Comparison of ENCODE assay signal across 8 mouse cellular contexts in the genomic region with DNA sequence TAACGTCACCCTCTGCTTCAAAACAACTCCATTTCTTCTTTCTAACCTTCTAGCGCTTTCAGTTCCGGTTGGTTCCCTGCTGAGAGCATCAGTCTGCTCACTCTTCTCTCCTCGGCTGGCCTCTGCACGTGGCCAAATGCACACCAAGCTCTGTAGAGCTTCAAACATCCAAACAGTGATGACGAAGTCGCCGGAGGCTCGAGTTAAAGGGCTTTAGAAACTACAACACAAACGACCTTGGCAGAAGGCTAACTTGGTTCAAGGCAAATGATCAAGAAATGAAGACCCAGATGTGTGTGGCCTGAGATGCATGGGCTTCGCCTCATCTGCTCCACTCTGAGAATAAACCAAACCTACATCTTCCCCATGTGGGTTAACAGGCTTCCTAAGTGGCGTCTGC. TPM values are rescaled to one million over a fixed set of nuclear protein-coding genes. Genes with fewer than 3 reads are reported as not detected.
DNase-seq lines count a peak whose midpoint lies in the region; ATAC-seq and TF ChIP-seq lines count a peak whose summit lies in the region.

No protein-coding gene starts in this region.

- H3K27ac ChIP-seq in ES-Bruce4 (ENCODE audit: insufficient read depth, low read length) = peak overlapping the region; percentile 54; the same call in 1 of the 2 replicates
- peak overlapping the region; percentile 19 for H3K27ac ChIP-seq in cortical plate, adult 2 months (ENCODE audit: insufficient read depth, low read length)
- H3K27ac ChIP-seq in heart, embryonic 16.5 days (ENCODE audit: low read length) = peak overlapping the region; percentile 82
- 0 out of 2 replicates have a peak overlapping the region, but pooled peaks have one; percentile 89 for H3K27ac ChIP-seq in limb, embryonic 10.5 days
- no peak overlapping the region for H3K27ac ChIP-seq in midbrain, embryonic 14.5 days (replicated peaks; ENCODE audit: low read depth, low read length)

- TF ChIP-seq EP300 in ES-Bruce4 (IDR thresholded peaks at IDR 0.05; ENCODE audit: insufficient read depth, low read depth, low read length) = no peak

- no peaks in the 10 kb centered on the region for H3K9me3 ChIP-seq in ES-Bruce4 (replicated peaks; ENCODE audit: control insufficient read depth, insufficient read depth, low read length, poor library complexity, severe bottlenecking)
- H3K9me3 ChIP-seq in heart, embryonic 16.5 days (replicated peaks; ENCODE audit: control insufficient read depth, low read length) = no peaks in the 10 kb centered on the region
- no peaks in the 10 kb centered on the region for H3K9me3 ChIP-seq in limb, embryonic 10.5 days (replicated peaks)
- no peaks in the 10 kb centered on the region for H3K9me3 ChIP-seq in midbrain, embryonic 14.5 days (ENCODE audit: control insufficient read depth, low read length)

- H3K9ac ChIP-seq in ES-Bruce4 (ENCODE audit: low read depth, poor library complexity, severe bottlenecking) = peak overlapping the region; percentile 65
- peak overlapping the region; percentile 73 for H3K9ac ChIP-seq in heart, embryonic 16.5 days (ENCODE audit: low read length)
- H3K9ac ChIP-seq in midbrain, embryonic 14.5 days (replicated peaks; ENCODE audit: low read length) = peak overlapping the region; percentile 64

- peak overlapping the region; percentile 87 for H3K4me2 ChIP-seq in heart, embryonic 16.5 days (ENCODE audit: low read depth, low read length)
- peak overlapping the region; percentile 72 for H3K4me2 ChIP-seq in midbrain, embryonic 14.5 days (ENCODE audit: low read length)

- ATAC-seq in heart, embryonic 16.5 days (replicated peaks; ENCODE audit: extremely low read depth, insufficient read depth, low FRiP score) = no peak
- ATAC-seq in midbrain, embryonic 14.5 days (ENCODE audit: low FRiP score, low TSS enrichment) = no peak

- WGBS in heart, embryonic 16.5 days = 1% methylated on average over 12 of the region's 12 CpGs
- 11% methylated on average over 12 of the region's 12 CpGs for WGBS in limb, embryonic 10.5 days
- WGBS in midbrain, embryonic 14.5 days = 6% methylated on average over 12 of the region's 12 CpGs

- no peaks in the 10 kb centered on the region for H3K4me1 ChIP-seq in ES-Bruce4 (ENCODE audit: control insufficient read depth, insufficient read depth, low read length)
- H3K4me1 ChIP-seq in cortical plate, adult 2 months (ENCODE audit: control insufficient read depth, insufficient read depth, low read length) = peaks cover 11% of the 10 kb centered on the region; the same call in 1 of the 2 replicates
- H3K4me1 ChIP-seq in heart, embryonic 16.5 days (ENCODE audit: control insufficient read depth, insufficient read depth, low read length) = peaks cover 43% of the 10 kb centered on the region
- peaks cover 31% of the 10 kb centered on the region for H3K4me1 ChIP-seq in limb, embryonic 10.5 days
- H3K4me1 ChIP-seq in midbrain, embryonic 14.5 days (ENCODE audit: control insufficient read depth, insufficient read depth, low read length) = peaks cover 29% of the 10 kb centered on the region

- H3K36me3 ChIP-seq in ES-Bruce4 (ENCODE audit: control insufficient read depth, insufficient read depth, low read length, poor library complexity, severe bottlenecking) = peaks cover 15% of the 10 kb centered on the region
- H3K36me3 ChIP-seq in heart, embryonic 16.5 days (ENCODE audit: control insufficient read depth, insufficient read depth) = no peaks in the 10 kb centered on the region
- 0 out of 2 replicates have a peak, but pooled peaks cover 5% of the 10 kb centered on the region for H3K36me3 ChIP-seq in limb, embryonic 10.5 days
- H3K36me3 ChIP-seq in midbrain, embryonic 14.5 days (ENCODE audit: control insufficient read depth, insufficient read depth, low read length) = no peaks in the 10 kb centered on the region
- H3K36me3 ChIP-seq in splenic B cell, adult 2 months (ENCODE audit: control insufficient read depth, insufficient read depth, low read length, poor library complexity, severe bottlenecking) = no peaks in the 10 kb centered on the region

- TF ChIP-seq POLR2A in ES-Bruce4 (IDR thresholded peaks at IDR 0.05; ENCODE audit: insufficient read depth, low read length) = no peak
- no peak for TF ChIP-seq POLR2A in cortical plate, adult 2 months (IDR thresholded peaks at IDR 0.05; ENCODE audit: extremely low read depth, insufficient read depth, low read length)

- no peaks in the 10 kb centered on the region for H3K27me3 ChIP-seq in ES-Bruce4 (ENCODE audit: control insufficient read depth, insufficient read depth, low read length, poor library complexity, severe bottlenecking)
- no peaks in the 10 kb centered on the region for H3K27me3 ChIP-seq in heart, embryonic 16.5 days (ENCODE audit: control insufficient read depth, insufficient read depth, low read length)
- H3K27me3 ChIP-seq in limb, embryonic 10.5 days (ENCODE audit: low read depth, poor library complexity, severe bottlenecking) = 0 out of 2 replicates have a peak, but pooled peaks cover 6% of the 10 kb centered on the region
- no peaks in the 10 kb centered on the region for H3K27me3 ChIP-seq in midbrain, embryonic 14.5 days (ENCODE audit: control insufficient read depth, insufficient read depth, low read length)
- H3K27me3 ChIP-seq in splenic B cell, adult 2 months (ENCODE audit: control insufficient read depth, insufficient read depth, low read length, poor library complexity, severe bottlenecking) = no peaks in the 10 kb centered on the region

- peak; percentile 75 to 77 for DNase-seq in B cell, adult 2 months
- peak; percentile 38 for DNase-seq in limb, embryonic 10.5 days (ENCODE audit: low spot score)
- peak; percentile 37 for DNase-seq in midbrain, embryonic 14.5 days
- peak; percentile 85 for DNase-seq in splenic B cell, adult 2 months (ENCODE audit: low read depth, low spot score)
- no peak for DNase-seq in ovary, adult 18-20 months (ENCODE audit: low spot score)

- no peak for TF ChIP-seq CTCF in ES-Bruce4 (IDR thresholded peaks at IDR 0.05; ENCODE audit: low read depth, low read length)
- no peak for TF ChIP-seq CTCF in cortical plate, adult 2 months (IDR thresholded peaks at IDR 0.05; ENCODE audit: extremely low read depth, insufficient read depth, low read length)

- H3K4me3 ChIP-seq in ES-Bruce4 (ENCODE audit: low read depth, low read length) = peak overlapping the region; percentile 76
- H3K4me3 ChIP-seq in cortical plate, adult 2 months (ENCODE audit: insufficient read depth, low read length) = peak overlapping the region; percentile 80
- peak overlapping the region; percentile 68 for H3K4me3 ChIP-seq in heart, embryonic 16.5 days (ENCODE audit: low read length)
- peak overlapping the region; percentile 85 for H3K4me3 ChIP-seq in limb, embryonic 10.5 days
- peak overlapping the region; percentile 54 for H3K4me3 ChIP-seq in midbrain, embryonic 14.5 days (replicated peaks; ENCODE audit: low read depth, low read length)

RNA-seq across cellular contexts. Expression of gene Got1, which starts 0.9 kb away (rescaled TPM):
- polyA plus RNA-seq in ES-Bruce4 (2011; ENCODE audit: insufficient read depth, insufficient read length, low read depth, missing spikeins) = 148 and 152 TPM in 2 replicates
- 366 and 370 TPM in 2 replicates for polyA plus RNA-seq in cortical plate, adult 2 months (2012; rRNA removed)
- polyA plus RNA-seq in heart, embryonic 16.5 days (2015; fragmentation: Nextera tagmentation; extraction: Ambion mirVana) = 271 and 274 TPM in 2 replicates
- 53.9 and 64.8 TPM in 2 replicates for polyA plus RNA-seq in limb, embryonic 10.5 days (2016; fragmentation: Nextera tagmentation; extraction: Ambion mirVana)
- 72.6 and 89.3 TPM in 2 replicates for polyA plus RNA-seq in midbrain, embryonic 14.5 days (2014; fragmentation: Nextera tagmentation; extraction: Ambion mirVana)
